Mouse (Mus musculus) CD4-positive, CD25-positive, alpha-beta regulatory T cell, adult 4 months (primary cell): Measurements from ENCODE around the gene Tln2. TPM values are rescaled to one million over a fixed set of nuclear protein-coding genes. Genes with fewer than 3 reads are reported as not detected.

Source experiments
- ATAC-seq: one replicate; pipeline ENCODE4 v1.8.0; 2017
- polyA plus RNA-seq, 2 experiments: library from polyadenylated mRNA; unstranded; fragments of 100-300 nt; shearing (Covaris generic); gene quantifications; one replicate each; pipeline ENCODE4 v1.2.1; 2017

The Tln2 gene
- polyA plus RNA-seq, 2 experiments from 2014 or later = 0.22 TPM; not detected in 1

GRCm38 (mm10) chr9:67270061-67270595 is 289.4 kb downstream of the Tln2 start:
- no peak for ATAC-seq

GRCm38 (mm10) chr9:67267276-67267990 is 292.1 kb downstream of the Tln2 start:
- ATAC-seq = no peak

DNA sequence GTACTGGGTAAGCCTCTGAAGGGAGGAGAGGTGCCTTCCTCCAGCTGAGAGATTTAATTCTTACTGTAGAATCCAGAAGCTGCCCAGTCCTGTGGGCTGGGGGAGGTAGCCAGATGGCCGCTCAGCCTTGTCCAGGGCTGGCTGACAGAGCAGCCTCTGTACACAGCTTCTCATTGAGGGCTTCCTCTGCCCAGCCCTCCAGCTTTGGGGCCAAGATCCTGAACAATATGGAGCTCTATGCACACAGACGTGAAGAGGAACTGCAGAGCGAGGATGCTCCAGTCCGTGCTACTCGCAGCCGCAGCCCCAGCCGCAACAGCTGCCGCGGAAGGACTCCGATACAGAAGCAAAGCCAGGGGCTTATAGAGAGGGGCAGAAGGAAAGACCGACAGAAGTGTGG is 294.0 kb downstream of the Tln2 start:
- ATAC-seq = no peak

GRCm38 (mm10) chr9:67264896-67265295 is 294.6 kb downstream of the Tln2 start:
- no peak for ATAC-seq

GRCm38 (mm10) chr9:67260835-67261599 is 298.5 kb downstream of the Tln2 start:
- no peak for ATAC-seq

DNA sequence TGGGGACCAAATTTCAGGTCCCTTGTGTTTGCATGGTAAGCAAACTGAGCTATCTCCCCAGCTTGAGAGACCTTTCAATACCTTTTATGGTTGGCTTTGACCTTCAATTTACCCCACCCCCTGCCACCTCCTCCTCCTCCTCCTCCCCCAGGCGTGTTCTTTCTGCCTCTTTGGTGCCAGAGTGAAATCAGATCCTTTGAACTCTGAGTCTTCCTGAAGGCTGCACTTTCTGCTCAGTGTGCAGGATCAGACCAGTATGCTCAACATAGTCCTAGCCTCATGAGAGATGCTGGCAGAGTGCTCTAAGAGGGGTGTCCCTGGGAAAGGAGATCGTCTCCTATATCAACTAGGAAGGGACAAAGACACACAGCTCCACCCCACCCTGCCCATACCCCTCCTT is 309.4 kb downstream of the Tln2 start:
- ATAC-seq = no peak

DNA sequence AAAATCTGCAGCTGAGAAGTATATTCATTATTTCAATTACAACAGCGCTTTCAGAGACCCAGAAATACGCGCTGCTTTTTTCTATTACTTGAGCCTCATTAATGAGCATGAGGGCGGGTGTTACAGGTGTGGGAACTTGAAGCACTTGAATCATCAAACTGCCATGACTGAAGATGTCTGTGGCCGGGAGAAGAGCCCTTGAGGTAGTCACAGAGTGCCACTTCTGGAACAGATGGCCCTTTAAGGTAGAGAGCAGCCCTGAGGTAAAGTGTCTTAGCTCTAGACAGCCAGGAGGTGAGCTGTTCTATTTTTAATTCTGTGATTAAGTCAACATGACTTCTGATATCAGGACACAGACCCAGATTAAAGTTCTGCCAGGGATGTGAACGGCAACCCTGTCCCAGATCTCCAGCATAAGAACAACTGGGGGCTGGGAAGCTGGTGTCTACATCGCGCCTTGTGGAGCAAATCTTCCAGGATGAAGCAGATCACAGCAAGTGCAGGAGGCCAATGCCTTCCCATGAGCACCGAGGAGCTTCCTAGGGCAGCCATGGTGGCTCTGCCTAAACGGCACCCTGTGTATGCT is 312.0 kb downstream of the Tln2 start:
- ATAC-seq = no peak

DNA sequence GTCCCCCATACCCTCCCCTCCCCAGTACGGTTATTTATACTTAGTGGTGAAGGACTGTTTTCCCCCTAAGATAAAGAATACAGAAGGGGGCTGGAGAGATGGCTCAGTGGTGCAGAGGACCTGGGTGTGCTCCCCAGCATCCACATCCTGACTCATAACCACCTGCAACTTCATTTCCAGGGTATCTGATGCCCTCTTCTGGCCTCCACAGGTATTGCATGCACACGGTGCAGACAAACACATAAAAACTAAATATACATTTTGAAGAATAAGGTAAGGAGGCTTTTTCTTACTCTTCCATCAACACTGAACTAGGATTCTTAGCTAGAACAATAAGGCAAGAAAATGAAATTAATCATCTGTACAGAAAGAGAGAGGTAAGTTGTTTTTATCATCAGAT is 314.2 kb downstream of the Tln2 start:
- no peak for ATAC-seq

DNA sequence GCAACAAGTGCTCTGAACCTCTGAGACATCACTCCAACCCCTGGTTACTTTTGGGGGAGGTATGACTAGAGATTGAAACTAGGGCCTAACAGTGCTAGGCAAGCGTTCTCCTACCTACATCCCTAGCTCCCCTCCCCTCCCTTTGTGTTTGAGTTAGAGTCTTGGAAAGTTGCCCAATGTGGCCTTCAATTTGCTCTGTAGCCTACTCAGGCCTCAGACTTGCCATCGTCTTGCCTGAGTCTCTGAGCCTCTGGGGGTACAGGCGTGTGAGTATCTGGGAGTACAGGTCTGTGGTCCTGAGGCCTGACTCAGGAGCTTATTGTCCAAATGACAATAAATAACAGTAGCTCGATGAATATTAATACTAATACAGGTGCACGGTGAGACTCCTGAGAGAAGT is 317.8 kb downstream of the Tln2 start:
- ATAC-seq = no peak

DNA sequence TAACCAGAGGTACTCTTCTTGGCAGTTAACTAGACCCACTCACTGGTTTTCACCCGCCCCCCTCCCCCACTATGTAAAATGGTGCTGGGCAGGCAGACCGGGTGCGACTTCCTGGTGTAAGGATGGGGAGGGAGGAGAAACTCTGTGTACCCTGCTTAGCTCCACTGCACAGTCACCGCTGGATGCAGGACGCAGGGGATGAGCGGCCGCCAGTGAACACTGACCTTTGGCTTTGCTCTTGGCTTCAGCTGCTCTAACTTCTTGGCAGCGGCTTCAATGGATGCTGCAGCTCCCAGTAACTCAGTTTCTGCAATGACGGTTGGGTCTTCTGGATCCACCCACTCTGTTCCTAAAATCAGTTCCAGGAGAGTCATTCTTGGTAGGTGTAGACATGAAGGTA is 319.0 kb downstream of the Tln2 start:
- no peak for ATAC-seq

GRCm38 (mm10) chr9:67236987-67237386 is 322.5 kb downstream of the Tln2 start:
- no peak for ATAC-seq

- ATAC-seq = no peak
Observed at GRCm38 (mm10) chr9:67235441-67236217, 323.9 kb downstream of the Tln2 start.

GRCm38 (mm10) chr9:67229033-67229432 is 330.5 kb downstream of the Tln2 start:
- no peak for ATAC-seq

DNA sequence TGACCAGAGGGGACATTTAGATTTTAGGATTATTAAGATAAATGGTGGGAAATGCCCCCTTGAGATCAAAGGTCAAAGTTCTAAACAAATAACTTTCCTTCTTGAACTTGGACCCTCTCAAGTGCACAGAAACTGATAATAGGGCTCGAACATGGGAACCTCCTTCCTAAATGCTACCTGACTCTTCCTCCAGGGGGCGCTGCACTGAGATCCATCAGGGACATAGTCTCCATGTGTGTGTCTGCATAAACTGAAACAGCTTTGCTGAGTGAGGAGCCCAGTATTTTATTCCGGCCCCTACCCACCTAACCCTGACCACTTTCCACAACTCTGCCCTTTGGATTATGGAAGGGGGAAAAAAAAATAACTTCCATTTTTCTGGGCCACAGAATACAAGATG is 339.1 kb downstream of the Tln2 start:
- no peak for ATAC-seq

GRCm38 (mm10) chr9:67218001-67218400 is 341.5 kb downstream of the Tln2 start:
- ATAC-seq = no peak

DNA sequence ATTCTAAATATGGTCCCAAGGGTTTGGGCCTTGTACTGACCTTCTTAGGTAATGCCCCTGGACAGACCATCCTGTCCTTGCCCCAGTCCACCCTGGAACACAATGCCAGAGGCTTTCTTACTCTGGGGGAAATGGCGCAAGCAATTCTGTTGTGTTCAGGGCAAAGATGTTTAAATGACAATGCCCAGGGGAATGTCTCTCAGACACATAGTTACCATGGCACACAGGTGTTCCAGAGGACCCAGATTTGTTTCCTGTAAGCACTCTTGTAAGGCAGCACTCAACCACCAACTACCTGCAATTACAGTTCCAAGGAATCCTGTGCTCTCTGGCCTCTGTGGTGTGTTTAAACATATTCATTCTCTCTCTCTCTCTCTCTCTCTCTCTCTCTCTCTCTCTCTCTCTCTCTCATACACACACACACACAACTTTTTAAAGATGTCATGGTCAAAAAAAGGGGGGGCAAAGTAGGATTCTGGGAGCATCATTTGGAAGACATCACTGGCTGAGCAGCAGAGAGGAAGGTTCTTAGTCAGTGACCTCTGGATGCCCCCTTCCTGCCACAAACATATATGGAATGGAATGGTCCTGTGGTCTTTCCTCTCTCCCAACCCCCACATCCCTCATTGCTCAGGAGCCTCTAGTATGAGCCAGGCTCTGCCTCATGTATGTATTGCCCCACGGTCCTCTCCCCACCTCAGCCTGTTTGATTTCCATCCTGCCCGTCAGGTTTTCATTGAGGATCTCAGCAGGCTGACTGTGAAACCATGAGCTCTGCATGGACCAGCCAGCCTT is 345.1 kb downstream of the Tln2 start:
- ATAC-seq = no peak

DNA sequence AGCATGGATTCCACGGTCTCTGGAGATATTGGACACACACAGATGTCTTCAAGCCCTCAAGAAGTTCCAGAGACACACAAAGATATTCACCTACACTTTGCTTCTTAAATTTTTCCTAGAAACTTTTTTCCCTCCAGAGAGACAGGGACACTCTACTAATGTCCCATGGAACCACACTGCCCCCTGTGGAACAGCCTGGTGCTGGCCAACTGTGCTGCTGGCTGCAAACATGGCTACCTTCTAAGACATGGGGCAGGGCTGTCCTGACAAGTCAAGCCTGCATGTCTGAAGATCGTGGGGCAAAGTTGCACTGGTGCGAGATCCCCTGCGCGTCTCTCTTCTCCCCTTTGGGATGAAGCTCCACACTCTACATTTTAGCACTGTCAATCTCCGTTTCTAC is 346.2 kb downstream of the Tln2 start:
- no peak for ATAC-seq

DNA sequence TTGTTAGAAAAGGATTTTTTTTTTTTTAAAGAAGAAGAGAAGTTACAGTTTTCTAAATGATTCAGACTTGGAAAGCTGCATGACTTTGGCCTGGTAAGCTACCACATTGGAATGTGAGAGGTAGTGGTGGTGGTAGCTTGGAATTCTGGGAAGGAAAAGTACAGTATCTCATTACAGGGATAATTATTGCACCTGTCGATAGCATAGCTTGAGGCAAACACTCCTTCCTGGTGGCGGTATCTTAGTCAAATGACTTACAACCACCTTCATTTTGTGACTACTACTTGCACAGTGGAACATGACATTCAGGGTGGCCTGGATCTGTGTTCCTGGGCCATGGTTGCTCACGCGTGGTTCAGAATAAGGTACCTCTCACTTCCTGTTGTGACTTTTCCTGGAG is 348.3 kb downstream of the Tln2 start:
- ATAC-seq = no peak

- ATAC-seq = no peak
Observed at GRCm38 (mm10) chr9:67209451-67209850, 350.1 kb downstream of the Tln2 start.

- ATAC-seq = no peak
Observed at GRCm38 (mm10) chr9:67208420-67208819, 351.1 kb downstream of the Tln2 start.

DNA sequence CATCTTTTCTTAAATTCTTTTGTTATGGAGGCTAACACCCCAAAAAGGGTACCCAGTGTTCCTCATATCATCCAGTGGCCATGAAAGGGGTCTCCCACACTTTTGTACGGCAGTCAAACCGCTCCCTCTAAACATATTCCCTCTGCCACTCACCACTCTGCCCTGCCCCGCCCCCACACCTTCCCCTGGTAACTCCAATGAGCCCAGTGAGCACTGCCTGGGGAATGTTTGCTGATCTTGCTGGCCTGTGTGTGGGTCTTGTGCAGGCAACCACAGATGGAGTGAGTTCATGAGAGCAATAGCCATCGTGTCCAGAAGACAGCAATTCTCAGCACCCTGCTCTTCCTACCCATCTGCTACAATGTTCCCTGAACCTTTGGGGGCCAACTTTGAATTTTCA is 354.3 kb downstream of the Tln2 start:
- ATAC-seq = no peak

DNA sequence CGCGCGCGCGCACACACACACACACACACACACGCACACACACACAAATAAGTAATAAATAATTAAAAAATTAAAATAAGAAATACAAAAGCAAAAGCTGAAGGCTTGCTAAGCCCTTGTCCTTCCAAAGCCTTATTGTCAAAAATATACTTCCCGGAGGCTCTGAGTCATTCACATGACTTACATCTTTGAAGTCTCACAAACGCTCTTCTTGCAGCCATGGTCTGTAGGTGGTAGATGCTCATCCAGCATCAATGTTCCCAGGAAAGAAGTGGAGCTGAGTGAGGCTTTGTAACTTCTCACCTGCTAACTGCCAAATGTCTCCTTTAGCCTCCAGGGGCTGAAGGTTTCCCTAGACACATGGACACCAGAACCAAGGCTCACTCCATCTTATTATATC is 362.9 kb downstream of the Tln2 start:
- no peak for ATAC-seq
